Mouse (Mus musculus) lung, embryonic 16.5 days (tissue): ENCODE data around the gene Zfp932. TPM values are rescaled to one million over a fixed set of nuclear protein-coding genes. Genes with fewer than 3 reads are reported as not detected.
"Not testable (repeated sequence)": the region's sequence is repeated elsewhere in the genome, so short reads cannot be mapped to it uniquely, and the experiment has no call there.

Experiments
- ATAC-seq: fragments of 200-750 bp; cut with Nextera tagmentation; 2 replicates; pipeline ENCODE4 v1.8.0; 2017; ENCODE audit warnings: low read depth, mild to moderate bottlenecking, moderate library complexity
- H3K27ac ChIP-seq: fragments of 300-500 bp; sonication (generic); 2 replicates; pipeline ENCODE4 v1.5.1; 2014; ENCODE audit warnings: mild to moderate bottlenecking, control low read depth, low read length
- H3K27me3 ChIP-seq: fragments of 300-500 bp; sonication (generic); 2 replicates; pipeline ENCODE4 v1.6.1; 2014; ENCODE audit warnings: low read depth, low read length, mixed read lengths; ENCODE audit not compliant: control insufficient read depth, insufficient read depth
- H3K36me3 ChIP-seq: fragments of 300-500 bp; sonication (generic); 2 replicates; pipeline ENCODE4 v1.6.1; 2014; ENCODE audit warnings: low read length; ENCODE audit not compliant: control insufficient read depth, insufficient read depth
- H3K4me1 ChIP-seq: fragments of 300-500 bp; sonication (generic); replicated peaks from 2 replicates; pipeline ENCODE4 v1.6.1; 2014; ENCODE audit warnings: low read length, mixed read lengths; ENCODE audit not compliant: control insufficient read depth, insufficient read depth
- H3K4me2 ChIP-seq: fragments of 300-500 bp; sonication (generic); 2 replicates; pipeline ENCODE4 v1.6.1; 2014; ENCODE audit warnings: low read depth, low read length, control low read depth
- H3K4me3 ChIP-seq: fragments of 300-500 bp; sonication (generic); 2 replicates; pipeline ENCODE4 v1.5.1; 2014; ENCODE audit warnings: mild to moderate bottlenecking, low read length, control low read depth
- H3K9ac ChIP-seq: fragments of 300-500 bp; sonication (generic); 2 replicates; pipeline ENCODE4 v1.6.1; 2014; ENCODE audit warnings: low read length, control low read depth
- H3K9me3 ChIP-seq: fragments of 300-500 bp; sonication (generic); 2 replicates; pipeline ENCODE4 v1.6.1; 2016; ENCODE audit warnings: low read length; ENCODE audit not compliant: control insufficient read depth
- WGBS: fragments of 180-500 bp; shearing (Covaris S2); extraction: QIAGEN DNeasy Blood & Tissue Kit; methylation state at CpG from one replicate; pipeline ENCODE4 v1.1.7; 2014; 5-methylcytosine and 5-hydroxymethylcytosine counted together
- polyA plus RNA-seq: library from polyadenylated mRNA; unstranded; fragments of >200 nt; fragmentation: Nextera tagmentation; extraction: Ambion mirVana; gene quantifications from 2 replicates; pipeline ENCODE4 v1.2.1, GENCODE M21; 2015

The Zfp932 gene
- polyA plus RNA-seq: 17.8 and 18.2 TPM in 2 replicates

DNA sequence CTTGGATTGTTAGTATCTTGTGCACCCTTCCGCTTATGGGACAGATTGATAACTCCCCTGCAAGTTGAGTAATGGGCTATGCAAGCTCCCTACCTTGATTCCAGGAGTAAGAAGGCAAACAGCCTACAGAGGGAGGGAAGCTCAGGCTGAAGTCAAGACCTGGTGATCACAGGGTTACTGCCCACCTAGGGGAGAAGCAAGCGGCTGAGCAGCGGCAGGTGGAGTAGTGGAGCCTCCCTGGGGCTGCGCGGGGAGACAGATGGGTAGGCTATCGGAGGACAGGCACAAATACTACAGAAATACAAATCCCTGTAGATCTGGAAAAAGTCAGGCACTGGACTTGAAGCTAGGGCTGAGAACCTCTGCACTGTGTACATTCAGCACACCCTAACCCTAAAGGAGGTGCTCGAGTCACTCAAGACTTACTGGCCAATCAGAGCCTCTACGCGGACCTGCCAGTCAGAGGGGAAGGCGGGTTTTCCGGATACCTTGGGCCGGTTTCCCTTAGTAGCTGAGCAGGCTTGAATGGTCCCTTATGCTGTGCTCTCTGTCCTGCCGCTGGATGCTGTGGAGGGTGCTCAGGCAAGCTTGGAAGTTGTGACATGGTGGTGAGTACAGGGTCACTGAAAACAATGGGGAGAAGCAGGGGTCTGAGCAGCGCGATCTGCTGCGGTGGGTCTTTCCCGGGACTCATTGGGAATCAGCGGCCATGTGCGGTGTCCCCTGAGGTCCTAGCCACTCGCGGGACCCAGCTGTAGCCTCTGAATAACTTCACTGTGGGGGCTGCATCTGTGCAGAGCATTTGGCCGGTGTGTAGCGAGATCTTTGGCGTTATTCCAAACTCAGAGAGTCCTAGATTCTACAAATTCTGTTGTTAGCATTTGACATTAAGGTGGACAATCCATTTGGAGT, at the start of gene Zfp932:
Gene Zfp932, plus strand, starts transcription at position 496 of the 912 bp plus-strand sequence.
- not testable (repeated sequence) for H3K9ac ChIP-seq, H3K9me3 ChIP-seq, H3K36me3 ChIP-seq, H3K4me3 ChIP-seq, H3K4me2 ChIP-seq, H3K27me3 ChIP-seq, H3K4me1 ChIP-seq, H3K27ac ChIP-seq, ATAC-seq
- WGBS: no CpG with 5 or more reads among the region's 24 CpGs

DNA sequence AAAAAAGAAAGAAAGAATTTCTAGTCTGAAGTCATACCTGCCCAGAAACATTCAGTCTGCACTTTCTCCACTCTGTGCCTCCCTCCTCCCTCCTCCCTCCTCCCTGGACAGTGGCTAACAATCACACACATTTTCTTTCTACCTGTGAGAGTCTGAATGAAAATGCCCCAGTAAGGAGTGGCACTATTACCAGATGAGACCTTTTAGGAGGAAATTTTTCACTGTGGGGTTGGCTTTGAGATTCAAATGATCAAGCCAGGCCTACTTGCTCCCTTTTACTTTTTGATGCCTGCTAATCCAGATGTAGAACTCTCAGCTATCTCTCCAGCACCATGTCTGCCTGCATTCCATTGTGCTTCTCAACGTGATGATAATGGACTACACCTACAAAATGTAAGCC, 46.0 kb upstream of the Zfp932 start:
- H3K4me3 ChIP-seq: no peak overlapping the region
- no peaks in the 10 kb centered on the region for H3K9me3 ChIP-seq
- no peak overlapping the region for H3K9ac ChIP-seq
- H3K4me2 ChIP-seq: no peak overlapping the region
- H3K27me3 ChIP-seq: no peaks in the 10 kb centered on the region
- ATAC-seq: no peak
- WGBS: no CpG with 5 or more reads among the region's 1 CpGs
- H3K4me1 ChIP-seq: no peaks in the 10 kb centered on the region
- H3K36me3 ChIP-seq: no peaks in the 10 kb centered on the region
- H3K27ac ChIP-seq: no peak overlapping the region

DNA sequence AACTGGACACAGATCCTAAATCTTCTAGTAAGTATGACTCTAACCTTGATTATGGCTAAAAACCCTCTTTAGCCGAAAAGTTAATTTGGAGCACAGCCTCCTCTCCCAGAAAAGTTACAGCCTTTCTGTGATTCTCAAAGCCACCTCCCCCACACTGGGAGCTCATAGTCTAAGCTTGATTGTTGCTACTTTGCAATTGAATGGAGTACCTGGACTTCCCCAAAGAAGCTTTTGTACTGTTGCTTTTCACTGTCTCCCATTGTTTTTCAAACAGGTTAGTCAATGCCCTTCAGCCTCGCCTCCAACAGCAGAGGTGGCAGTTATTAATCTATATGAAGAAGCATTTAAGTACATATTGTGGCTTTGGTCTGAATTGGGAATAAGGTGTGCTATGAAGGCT, 15.6 kb upstream of the Zfp932 start:
- H3K9me3 ChIP-seq, H3K4me3 ChIP-seq, H3K36me3 ChIP-seq, H3K9ac ChIP-seq, H3K4me1 ChIP-seq, H3K4me2 ChIP-seq, ATAC-seq, H3K27me3 ChIP-seq, H3K27ac ChIP-seq: not testable (repeated sequence)
- WGBS: no CpG with 5 or more reads among the region's 2 CpGs

DNA sequence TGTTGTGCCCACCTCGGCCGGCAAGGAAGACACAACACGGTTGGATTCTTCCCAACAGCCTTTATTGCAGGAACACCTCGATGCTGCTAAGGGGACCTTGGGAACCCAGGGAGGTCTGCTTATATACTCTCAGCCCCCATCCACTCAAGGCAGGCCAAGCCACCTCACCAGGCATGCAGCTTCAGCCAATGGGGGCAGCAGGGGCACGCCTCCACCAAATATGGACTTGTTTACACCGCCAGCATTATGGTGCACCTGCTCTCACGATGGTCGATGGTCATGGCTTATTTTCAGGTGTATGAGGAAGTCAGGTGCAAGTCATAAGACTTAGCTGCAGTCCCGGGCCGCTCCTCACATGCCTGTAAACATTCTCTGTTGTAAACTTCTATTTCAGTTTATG, 860 bp upstream of the Zfp932 start:
- not testable (repeated sequence) for H3K4me3 ChIP-seq, H3K4me2 ChIP-seq
- WGBS: no CpG with 5 or more reads among the region's 10 CpGs

DNA sequence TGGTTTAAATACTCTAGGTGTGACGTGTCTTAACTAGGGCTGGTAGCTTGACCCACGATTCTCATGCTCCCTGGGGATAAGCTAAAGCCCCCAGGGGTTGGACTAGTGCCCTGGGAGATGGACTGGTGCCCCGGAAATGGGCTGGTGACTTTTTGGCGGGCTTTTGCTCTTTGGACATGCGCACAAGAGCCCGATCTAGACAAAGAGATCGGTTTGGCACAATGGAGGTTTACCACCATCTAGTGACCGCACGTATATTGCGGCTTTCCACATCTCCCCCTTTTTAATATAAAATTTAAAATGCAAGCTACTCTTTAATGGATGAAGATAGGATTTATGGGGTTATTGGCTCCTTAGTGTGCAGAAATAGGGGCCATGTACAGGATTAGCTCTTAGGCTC, 19.5 kb downstream of the Zfp932 start:
- ATAC-seq, H3K9me3 ChIP-seq: not testable (repeated sequence)
- WGBS: 89% methylated on average over 10 of the region's 10 CpGs

More for the DNA sequence above, 860 bp upstream of the Zfp932 start:
- not testable (repeated sequence) for H3K27me3 ChIP-seq, H3K9me3 ChIP-seq, H3K27ac ChIP-seq, H3K36me3 ChIP-seq, H3K4me1 ChIP-seq, ATAC-seq, H3K9ac ChIP-seq

DNA sequence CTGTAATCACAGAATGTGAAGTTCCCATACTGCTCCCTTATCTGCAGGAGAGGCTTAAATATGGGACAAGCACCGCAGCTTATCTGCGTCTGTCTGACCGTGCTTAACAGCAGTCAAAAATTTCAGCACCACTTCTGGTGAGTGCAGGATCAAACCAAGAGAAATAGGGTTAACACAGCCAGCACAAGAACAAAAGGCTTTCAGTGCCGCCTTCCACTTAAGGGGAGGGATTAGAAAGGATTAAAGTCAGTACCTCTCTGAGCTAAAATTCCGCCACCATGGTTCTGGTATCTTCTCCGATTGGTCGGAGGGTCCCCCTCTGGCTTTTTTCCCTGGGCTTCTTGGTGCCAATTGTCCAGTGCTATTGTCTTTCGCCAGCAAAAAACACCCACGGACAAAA, 27.0 kb downstream of the Zfp932 start:
- WGBS: 27% methylated on average over 9 of the region's 9 CpGs
- Histone ChIP-seq H3K27me3 (no peaks in the 10 kb centered on the region), H3K9ac (peak overlapping the region; percentile 17), H3K4me1 (no peaks in the 10 kb centered on the region), H3K27ac (peak overlapping the region; percentile 67), H3K9me3 (no peaks in the 10 kb centered on the region), H3K4me2 (peak overlapping the region; percentile 43), H3K4me3 (peak overlapping the region; percentile 30), H3K36me3 (no peaks in the 10 kb centered on the region)
- ATAC-seq: peak; percentile 90

More for the DNA sequence above, 19.5 kb downstream of the Zfp932 start:
- not testable (repeated sequence) for H3K4me2 ChIP-seq, H3K4me1 ChIP-seq, H3K36me3 ChIP-seq, H3K27me3 ChIP-seq, H3K4me3 ChIP-seq, H3K27ac ChIP-seq, H3K9ac ChIP-seq

DNA sequence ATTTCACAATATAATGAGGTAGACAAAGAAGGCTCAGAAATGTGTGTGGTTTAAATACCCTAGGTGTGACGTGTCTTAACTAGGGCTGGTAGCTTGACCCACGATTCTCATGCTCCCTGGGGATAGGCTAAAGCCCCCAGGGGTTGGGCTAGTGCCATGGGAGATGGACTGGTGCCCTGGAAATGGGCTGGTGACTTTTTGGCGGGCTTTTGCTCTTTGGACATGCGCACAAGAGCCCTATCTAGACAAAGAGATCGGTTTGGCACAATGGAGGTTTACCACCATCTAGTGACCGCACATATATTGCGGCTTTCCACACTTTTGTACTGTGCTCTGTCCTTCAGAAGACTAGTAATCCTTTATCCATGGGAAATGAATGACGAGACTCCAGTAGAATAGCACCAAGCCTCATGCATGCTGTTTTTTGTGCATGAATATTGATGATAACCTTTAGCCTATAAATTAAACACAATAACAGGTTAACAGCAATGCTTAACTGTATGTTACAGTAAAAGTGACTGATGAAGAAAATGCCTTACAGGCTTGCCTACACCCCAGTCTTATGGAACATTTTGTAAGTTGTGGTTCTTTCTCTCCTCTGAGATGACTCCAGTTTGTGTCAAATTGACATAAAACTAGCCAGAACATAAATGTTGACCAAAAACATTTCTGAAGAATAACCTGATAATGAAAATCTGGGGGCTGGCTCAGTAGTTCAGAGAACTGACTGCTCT, 27.5 kb downstream of the Zfp932 start:
- peak overlapping the region; percentile 30 for H3K4me3 ChIP-seq
- peak overlapping the region; percentile 67 for H3K27ac ChIP-seq
- not testable (repeated sequence) for H3K36me3 ChIP-seq, H3K4me1 ChIP-seq, H3K27me3 ChIP-seq, H3K9me3 ChIP-seq
- peak overlapping the region; percentile 43 for H3K4me2 ChIP-seq
- peak overlapping the region; percentile 17 for H3K9ac ChIP-seq
- WGBS: 29% methylated on average over 8 of the region's 8 CpGs
- peak; percentile 96 for ATAC-seq

DNA sequence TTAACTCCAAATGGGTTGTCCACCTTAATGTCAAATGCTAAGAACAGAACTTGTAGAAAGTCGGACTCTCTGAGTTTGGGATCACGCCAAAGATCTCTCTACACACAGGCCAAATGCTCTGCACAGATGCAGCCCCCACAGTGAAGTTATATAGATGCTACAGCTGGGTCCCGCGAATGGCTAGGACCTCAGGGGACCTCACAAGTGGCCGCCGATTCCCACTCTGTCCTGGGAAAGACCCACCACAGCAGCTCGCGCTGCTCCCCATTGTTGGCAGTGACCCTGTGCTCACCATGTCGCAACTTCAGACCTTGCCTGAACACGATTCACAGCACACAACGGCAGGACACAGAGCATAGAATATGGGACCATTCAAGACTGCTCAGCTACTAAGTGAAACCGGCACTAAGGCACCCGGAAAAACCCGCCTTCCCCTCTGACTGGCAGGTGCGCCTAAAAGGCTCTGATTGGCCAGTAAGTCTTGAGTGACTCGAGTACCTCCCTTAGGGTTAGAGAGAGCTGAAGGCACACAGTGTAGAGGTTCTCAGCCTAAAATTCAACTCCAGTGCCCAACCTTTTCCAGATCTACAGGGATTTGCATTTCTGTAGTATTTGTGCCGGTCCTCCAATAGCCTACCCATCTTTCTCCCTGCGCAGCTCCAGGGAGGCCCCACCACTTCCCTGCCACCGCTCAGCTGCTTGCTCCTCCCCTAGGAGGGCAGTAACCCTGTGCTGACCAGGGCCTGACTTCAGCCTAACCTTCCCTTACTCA, 61.5 kb downstream of the Zfp932 start:
- no peaks in the 10 kb centered on the region for H3K36me3 ChIP-seq
- H3K27me3 ChIP-seq: no peaks in the 10 kb centered on the region
- no peaks in the 10 kb centered on the region for H3K4me1 ChIP-seq
- peak overlapping the region; percentile 57 for H3K4me3 ChIP-seq
- peak overlapping the region; percentile 85 for H3K27ac ChIP-seq
- 1% methylated on average over 19 of the region's 19 CpGs for WGBS
- H3K4me2 ChIP-seq: peak overlapping the region; percentile 58
- peak; percentile 99 for ATAC-seq
- H3K9me3 ChIP-seq: 0 out of 2 replicates have a peak, but pooled peaks cover 2% of the 10 kb centered on the region
- H3K9ac ChIP-seq: peak overlapping the region; percentile 59
